Mouse (Mus musculus) intestine, postnatal 0 days (tissue): ENCODE measurements around the gene A730061H03Rik. TPM values are rescaled to one million over a fixed set of nuclear protein-coding genes. Genes with fewer than 3 reads are reported as not detected.

ENCODE experiments used
- ATAC-seq: fragments of 200-750 bp; cut with Nextera tagmentation; 2 replicates; pipeline ENCODE4 v1.8.0; 2017; ENCODE audit warnings: mild to moderate bottlenecking, moderate TSS enrichment, moderate library complexity
- H3K27ac ChIP-seq: fragments of 300-500 bp; sonication (generic); 2 replicates; pipeline ENCODE4 v1.5.1; 2014; ENCODE audit warnings: mild to moderate bottlenecking, low read depth, low read length, moderate library complexity
- H3K27me3 ChIP-seq: fragments of 300-500 bp; sonication (generic); replicated peaks from 2 replicates; pipeline ENCODE4 v1.6.1; 2014; ENCODE audit warnings: low read length, mixed read lengths; ENCODE audit not compliant: control insufficient read depth, insufficient read depth
- H3K36me3 ChIP-seq: fragments of 300-500 bp; sonication (generic); 2 replicates; pipeline ENCODE4 v1.6.1; 2014; ENCODE audit warnings: mild to moderate bottlenecking, moderate library complexity; ENCODE audit not compliant: control insufficient read depth, insufficient read depth
- H3K4me1 ChIP-seq: fragments of 300-500 bp; sonication (generic); replicated peaks from 2 replicates; pipeline ENCODE4 v1.6.1; 2014; ENCODE audit warnings: antibody characterized with exemption, low read length, mixed read lengths; ENCODE audit not compliant: control insufficient read depth, insufficient read depth
- H3K4me2 ChIP-seq: fragments of 300-500 bp; sonication (generic); replicated peaks from 2 replicates; pipeline ENCODE4 v1.6.1; 2014; ENCODE audit warnings: low read depth, mild to moderate bottlenecking, moderate library complexity
- H3K4me3 ChIP-seq: fragments of 300-500 bp; sonication (generic); 2 replicates; pipeline ENCODE4 v1.5.1; 2014; ENCODE audit warnings: low read depth, low read length
- H3K9ac ChIP-seq: fragments of 300-500 bp; sonication (generic); 2 replicates; pipeline ENCODE4 v1.6.1; 2014; ENCODE audit warnings: mild to moderate bottlenecking, low read depth, low read length
- H3K9me3 ChIP-seq: fragments of 300-500 bp; sonication (generic); 2 replicates; pipeline ENCODE4 v1.6.1; 2016; ENCODE audit warnings: mixed run types; ENCODE audit not compliant: control insufficient read depth
- CTCF ChIP-seq: sonication (generic); IDR thresholded peaks from 2 replicates; pipeline ENCODE4 v1.5.1; 2016; ENCODE audit warnings: low read depth, mild to moderate bottlenecking, control low read depth, antibody characterized with exemption, moderate library complexity
- WGBS: fragments of 180-500 bp; shearing (Covaris S2); extraction: QIAGEN DNeasy Blood & Tissue Kit; methylation state at CpG from one replicate; pipeline ENCODE4 v1.1.7; 2014; 5-methylcytosine and 5-hydroxymethylcytosine counted together
- polyA plus RNA-seq: library from polyadenylated mRNA; unstranded; fragments of >200 nt; fragmentation: Nextera tagmentation; extraction: Ambion mirVana; gene quantifications from 2 replicates; pipeline ENCODE4 v1.2.1, GENCODE M21; 2015

Gene A730061H03Rik
- polyA plus RNA-seq, 1 experiment from 2014 or later: 1.2 TPM

DNA sequence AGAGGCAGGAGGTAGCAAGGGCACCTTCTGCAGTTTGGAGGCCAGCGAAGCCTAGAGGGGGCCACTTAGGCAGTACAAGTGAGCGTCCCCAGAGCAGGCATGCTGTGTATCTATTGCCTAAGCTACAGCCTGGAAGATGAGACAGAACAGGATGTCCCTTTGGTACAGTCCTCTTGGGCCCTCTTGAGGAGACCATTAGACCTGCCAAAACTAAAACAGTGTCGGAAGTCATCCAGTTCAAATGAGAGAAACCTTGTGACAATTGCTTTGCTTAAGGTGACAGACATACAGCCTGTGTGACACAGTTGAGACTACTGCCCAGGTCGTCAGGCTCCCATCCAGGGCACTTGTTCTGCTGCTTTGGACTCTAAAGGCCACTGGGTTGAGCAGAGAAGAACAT is 40.6 kb downstream of the A730061H03Rik start:
- Histone ChIP-seq H3K4me3 (no peak overlapping the region), H3K4me2 (no peak overlapping the region), H3K27ac (no peak overlapping the region), H3K4me1 (no peaks in the 10 kb centered on the region), H3K27me3 (peaks cover 18% of the 10 kb centered on the region), H3K9me3 (no peaks in the 10 kb centered on the region), H3K9ac (no peak overlapping the region), H3K36me3 (no peaks in the 10 kb centered on the region)
- TF ChIP-seq CTCF: 0 out of 2 replicates have a peak, but pooled peaks have one; percentile 11
- WGBS: 73% methylated on average over 4 of the region's 4 CpGs
- ATAC-seq: no peak

DNA sequence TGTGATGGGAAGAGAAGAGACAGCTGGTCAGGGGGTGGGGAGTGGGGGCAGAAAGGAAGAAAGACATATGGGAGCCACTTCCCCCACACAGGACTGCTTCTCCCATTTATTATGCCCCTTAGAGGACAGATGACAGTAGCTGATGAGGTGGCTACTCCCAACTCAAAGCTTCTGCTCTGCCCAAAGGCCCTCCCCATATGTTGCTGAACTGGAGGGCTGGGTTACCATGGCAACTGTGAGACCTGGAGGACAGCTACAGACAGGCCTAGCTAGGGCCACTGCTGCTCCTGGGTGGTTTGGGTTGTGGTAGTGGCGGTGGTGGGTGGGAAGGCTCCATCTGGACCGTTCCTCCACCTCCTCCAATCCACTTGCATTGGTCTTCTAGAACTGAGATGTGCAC is 41.3 kb downstream of the A730061H03Rik start:
- WGBS: 55% methylated on average over 2 of the region's 2 CpGs
- Histone ChIP-seq H3K27me3 (peaks cover 16% of the 10 kb centered on the region), H3K4me1 (no peaks in the 10 kb centered on the region), H3K4me3 (no peak overlapping the region), H3K27ac (no peak overlapping the region), H3K36me3 (no peaks in the 10 kb centered on the region), H3K9me3 (no peaks in the 10 kb centered on the region), H3K4me2 (no peak overlapping the region), H3K9ac (no peak overlapping the region)
- ATAC-seq: no peak
- no peak for TF ChIP-seq CTCF

DNA sequence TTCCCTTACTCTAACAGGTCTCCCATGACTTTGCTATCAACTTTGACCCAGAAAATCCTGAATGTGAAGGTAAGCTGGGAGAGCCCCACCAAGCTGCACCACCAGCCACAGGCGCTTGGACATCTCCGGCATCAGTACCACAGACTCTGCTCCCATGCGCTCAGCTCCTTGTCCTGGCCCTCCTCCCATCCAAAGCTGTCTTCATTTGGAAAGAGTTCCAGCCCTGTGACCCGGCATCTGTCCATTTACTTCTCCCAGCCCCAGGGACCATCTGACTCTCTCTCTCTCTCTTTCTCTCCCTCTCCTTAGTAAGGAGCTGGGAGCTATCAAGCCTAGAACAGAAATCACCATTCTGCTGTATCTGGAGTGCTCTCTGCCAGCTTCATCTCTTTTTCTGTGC is 44.4 kb downstream of the A730061H03Rik start:
- no peak overlapping the region for H3K4me2 ChIP-seq
- H3K9ac ChIP-seq: no peak overlapping the region
- H3K4me3 ChIP-seq: no peak overlapping the region
- no peaks in the 10 kb centered on the region for H3K36me3 ChIP-seq
- H3K27me3 ChIP-seq: peaks cover 6% of the 10 kb centered on the region; the same call in 1 of the 2 replicates
- no peaks in the 10 kb centered on the region for H3K9me3 ChIP-seq
- ATAC-seq: no peak
- H3K4me1 ChIP-seq: no peaks in the 10 kb centered on the region
- WGBS: 87% methylated on average over 4 of the region's 4 CpGs
- no peak for TF ChIP-seq CTCF
- no peak overlapping the region for H3K27ac ChIP-seq

- no peak for ATAC-seq
- TF ChIP-seq CTCF: no peak
- Histone ChIP-seq H3K27me3 (no peaks in the 10 kb centered on the region), H3K27ac (no peak overlapping the region), H3K4me3 (no peak overlapping the region), H3K9me3 (no peaks in the 10 kb centered on the region), H3K9ac (no peak overlapping the region), H3K36me3 (no peaks in the 10 kb centered on the region), H3K4me2 (no peak overlapping the region), H3K4me1 (no peaks in the 10 kb centered on the region)
- WGBS: 35% methylated on average over 10 of the region's 10 CpGs
Observed at GRCm38 (mm10) chr14:55513927-55514326, 46.3 kb downstream of the A730061H03Rik start.

- Histone ChIP-seq H3K36me3 (no peaks in the 10 kb centered on the region), H3K4me2 (no peak overlapping the region), H3K4me1 (no peaks in the 10 kb centered on the region), H3K9ac (no peak overlapping the region), H3K27me3 (no peaks in the 10 kb centered on the region), H3K4me3 (no peak overlapping the region), H3K27ac (no peak overlapping the region), H3K9me3 (no peaks in the 10 kb centered on the region)
- no peak for ATAC-seq
- 41% methylated on average over 7 of the region's 7 CpGs for WGBS
- no peak for TF ChIP-seq CTCF
Observed at GRCm38 (mm10) chr14:55511037-55511436, 49.2 kb downstream of the A730061H03Rik start.

DNA sequence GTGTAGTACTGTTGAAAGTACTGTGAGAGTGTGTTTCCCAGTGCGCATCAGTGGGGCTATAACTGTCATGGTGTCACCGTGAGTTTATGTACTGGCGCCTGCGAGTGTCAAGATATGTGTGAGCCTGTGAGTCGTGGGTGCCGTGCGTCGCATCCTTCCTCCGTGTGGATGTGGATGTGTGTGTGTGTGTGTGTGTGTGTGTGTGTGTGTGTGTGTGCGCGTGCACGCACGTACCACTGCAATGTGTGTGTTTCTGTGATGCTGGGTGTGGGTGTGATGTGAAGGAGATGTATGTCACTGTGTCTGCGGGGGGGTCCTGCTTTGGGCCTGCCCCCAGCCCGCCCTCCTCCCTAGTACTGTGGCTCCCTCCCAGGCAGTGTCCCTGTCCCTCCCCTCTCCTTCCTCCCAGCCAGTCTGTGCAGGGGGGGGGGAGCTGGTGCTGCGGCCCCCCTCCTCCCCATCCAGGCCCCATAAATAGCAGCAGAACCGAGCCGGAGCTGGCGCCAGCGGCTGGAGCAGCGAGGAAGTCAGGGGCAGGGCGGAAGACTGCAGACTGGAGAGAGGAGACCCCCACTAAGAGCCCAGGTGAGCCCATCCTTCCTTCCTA is 50.0 kb downstream of the A730061H03Rik start, which contains the start of gene Cpne6:
Gene Cpne6, plus strand, starts transcription at position 321 of the 607 bp plus-strand sequence.
- WGBS: 71% methylated on average over 22 of the region's 22 CpGs
- no peak within 1 kb of the TSS for H3K9ac ChIP-seq
- no peaks in the 10 kb centered on the region for H3K36me3 ChIP-seq
- TF ChIP-seq CTCF: no peak
- H3K9me3 ChIP-seq: no peaks in the 10 kb centered on the region
- no peak within 1 kb of the TSS for H3K27ac ChIP-seq
- H3K4me2 ChIP-seq: no peak within 1 kb of the TSS
- H3K4me3 ChIP-seq: no peak within 1 kb of the TSS
- ATAC-seq: no peak
- H3K27me3 ChIP-seq: no peaks in the 10 kb centered on the region
- H3K4me1 ChIP-seq: no peaks in the 10 kb centered on the region

Other genes with a start within 250 kb of the A730061H03Rik start
- gene Dhrs4, start 81.6 kb downstream of the A730061H03Rik start, polyA plus RNA-seq: 130 and 133 TPM in 2 replicates
- 0.52 and 0.61 TPM in 2 replicates for gene Carmil3, start 69.8 kb downstream of the A730061H03Rik start, polyA plus RNA-seq
- gene Cpne6, start 50.0 kb downstream of the A730061H03Rik start, polyA plus RNA-seq: 0.24 and 0.39 TPM in 2 replicates
- not detected in 2 replicates for gene Nrl, start 35.4 kb downstream of the A730061H03Rik start, polyA plus RNA-seq
- 16.7 and 17.6 TPM in 2 replicates for gene Pck2, start 20.1 kb downstream of the A730061H03Rik start, polyA plus RNA-seq
- gene Dcaf11, start 400 bp downstream of the A730061H03Rik start, polyA plus RNA-seq: 67.0 and 74.7 TPM in 2 replicates
- 0.48 and 0.52 TPM in 2 replicates for gene Fitm1, start 15.2 kb upstream of the A730061H03Rik start, polyA plus RNA-seq
- gene Psme1, start 17.7 kb upstream of the A730061H03Rik start, polyA plus RNA-seq: 283 and 287 TPM in 2 replicates
- gene Emc9, start 24.9 kb upstream of the A730061H03Rik start, polyA plus RNA-seq: 21.6 TPM in 2 replicates
- gene Psme2, start 30.7 kb upstream of the A730061H03Rik start, polyA plus RNA-seq: 481 and 514 TPM in 2 replicates
- gene Rnf31, start 31.3 kb upstream of the A730061H03Rik start, polyA plus RNA-seq: 18.2 and 24.0 TPM in 2 replicates
- gene Irf9, start 43.2 kb upstream of the A730061H03Rik start, polyA plus RNA-seq: 44.7 and 46.9 TPM in 2 replicates
- gene Rec8, start 57.6 kb upstream of the A730061H03Rik start, polyA plus RNA-seq: 29.8 and 30.1 TPM in 2 replicates
- gene Ipo4, start 75.6 kb upstream of the A730061H03Rik start, polyA plus RNA-seq: 28.0 and 29.8 TPM in 2 replicates
- gene Gm49378, start 77.5 kb upstream of the A730061H03Rik start, polyA plus RNA-seq: 2.3 and 2.7 TPM in 2 replicates
- gene Tm9sf1, start 83.4 kb upstream of the A730061H03Rik start, polyA plus RNA-seq: 94.6 and 95.9 TPM in 2 replicates
- 0.65 and 0.69 TPM in 2 replicates for gene Tssk4, start 89.8 kb upstream of the A730061H03Rik start, polyA plus RNA-seq
- 85.1 and 94.0 TPM in 2 replicates for gene Mdp1, start 100.1 kb upstream of the A730061H03Rik start, polyA plus RNA-seq
- 21.3 and 24.4 TPM in 2 replicates for gene Gmpr2, start 111.5 kb upstream of the A730061H03Rik start, polyA plus RNA-seq
- gene Nedd8, start 111.7 kb upstream of the A730061H03Rik start, polyA plus RNA-seq: 385 and 387 TPM in 2 replicates
- gene Tinf2, start 121.4 kb upstream of the A730061H03Rik start, polyA plus RNA-seq: 20.6 and 21.9 TPM in 2 replicates
- gene Tgm1, start 153.5 kb upstream of the A730061H03Rik start, polyA plus RNA-seq: 1.1 and 1.3 TPM in 2 replicates
- gene Rabggta, start 161.9 kb upstream of the A730061H03Rik start, polyA plus RNA-seq: 24.0 and 25.6 TPM in 2 replicates
- gene Dhrs1, start 185.3 kb upstream of the A730061H03Rik start, polyA plus RNA-seq: 466 and 476 TPM in 2 replicates
- gene Nop9, start 185.3 kb upstream of the A730061H03Rik start, polyA plus RNA-seq: 14.4 and 14.9 TPM in 2 replicates
- 366 and 385 TPM in 2 replicates for gene Cideb, start 198.1 kb upstream of the A730061H03Rik start, polyA plus RNA-seq
- gene Ltb4r2, start 201.0 kb upstream of the A730061H03Rik start, polyA plus RNA-seq: 6.7 and 9.0 TPM in 2 replicates
- gene Ltb4r1, start 205.6 kb upstream of the A730061H03Rik start, polyA plus RNA-seq: 3.8 and 4.1 TPM in 2 replicates
- gene Adcy4, start 223.7 kb upstream of the A730061H03Rik start, polyA plus RNA-seq: 3.5 and 4.3 TPM in 2 replicates
- 39.2 and 47.3 TPM in 2 replicates for gene Ripk3, start 228.5 kb upstream of the A730061H03Rik start, polyA plus RNA-seq